Mouse (Mus musculus) liver, embryonic 16.5 days (tissue): Measurements from ENCODE around the gene Slc8b1. TPM values are rescaled to one million over a fixed set of nuclear protein-coding genes. Genes with fewer than 3 reads are reported as not detected.

Source experiments
- ATAC-seq: fragments of 200-750 bp; cut with Nextera tagmentation; 2 replicates; pipeline ENCODE4 v1.8.0; 2017; ENCODE audit warnings: low read depth, mild to moderate bottlenecking, moderate number of reproducible peaks, moderate library complexity
- H3K27ac ChIP-seq: fragments of 300-500 bp; sonication (generic); 2 replicates; pipeline ENCODE4 v1.5.1; 2014; ENCODE audit warnings: mild to moderate bottlenecking, low read length
- H3K27me3 ChIP-seq: fragments of 300-500 bp; sonication (generic); 2 replicates; pipeline ENCODE4 v1.6.1; 2014; ENCODE audit warnings: low read depth, low read length, mixed read lengths; ENCODE audit not compliant: control insufficient read depth, insufficient read depth
- H3K36me3 ChIP-seq: fragments of 300-500 bp; sonication (generic); 2 replicates; pipeline ENCODE4 v1.6.1; 2014; ENCODE audit warnings: mild to moderate bottlenecking; ENCODE audit not compliant: control insufficient read depth, insufficient read depth
- H3K4me1 ChIP-seq: fragments of 300-500 bp; sonication (generic); 2 replicates; pipeline ENCODE4 v1.6.1; 2014; ENCODE audit warnings: low read depth, low read length, mixed read lengths; ENCODE audit not compliant: control insufficient read depth
- H3K4me2 ChIP-seq: fragments of 300-500 bp; sonication (generic); 2 replicates; pipeline ENCODE4 v1.6.1; 2014; ENCODE audit warnings: low read depth, low read length, mixed read lengths
- H3K4me3 ChIP-seq: fragments of 300-500 bp; sonication (generic); 2 replicates; pipeline ENCODE4 v1.5.1; 2014; ENCODE audit warnings: low read depth, mild to moderate bottlenecking, low read length
- H3K9ac ChIP-seq: fragments of 300-500 bp; sonication (generic); 2 replicates; pipeline ENCODE4 v1.6.1; 2014; ENCODE audit warnings: low read depth, low read length
- H3K9me3 ChIP-seq: fragments of 300-500 bp; sonication (generic); replicated peaks from 2 replicates; pipeline ENCODE4 v1.6.1; 2016; ENCODE audit warnings: low read length; ENCODE audit not compliant: control insufficient read depth
- WGBS: fragments of 180-500 bp; shearing (Covaris S2); extraction: QIAGEN DNeasy Blood & Tissue Kit; methylation state at CpG from one replicate; pipeline ENCODE4 v1.1.7; 2014; ENCODE audit not compliant: insufficient replicate concordance; 5-methylcytosine and 5-hydroxymethylcytosine counted together
- polyA plus RNA-seq: library from polyadenylated mRNA; unstranded; fragments of >200 nt; fragmentation: Nextera tagmentation; extraction: Ambion mirVana; gene quantifications from 2 replicates; pipeline ENCODE4 v1.2.1, GENCODE M21; 2015

Slc8b1 gene
- polyA plus RNA-seq, 1 experiment from 2014 or later = 9.2 TPM

DNA sequence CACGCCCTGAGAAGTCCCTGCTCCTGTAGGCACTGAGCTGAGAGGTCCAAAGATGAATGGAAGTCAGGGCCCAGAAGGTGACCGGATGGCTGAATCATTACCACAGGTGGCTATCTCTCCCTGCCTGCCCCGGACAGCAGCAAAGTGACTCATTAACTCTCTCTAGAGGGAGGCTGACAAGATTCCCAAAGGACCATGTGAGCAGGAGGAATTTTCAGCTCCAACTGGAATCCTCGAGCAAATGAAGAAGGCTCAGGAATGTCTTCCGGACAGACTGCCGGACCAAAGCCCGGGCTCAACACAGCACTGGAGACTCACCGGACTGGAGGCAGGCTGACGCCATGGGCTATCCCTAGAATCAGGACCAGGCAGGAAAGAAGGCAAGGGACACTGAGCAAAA lies 71.0 kb downstream of the Slc8b1 start:
- Histone ChIP-seq H3K4me1 (peaks cover 55% of the 10 kb centered on the region), H3K36me3 (peaks cover 43% of the 10 kb centered on the region), H3K4me3 (no peak overlapping the region), H3K9me3 (no peaks in the 10 kb centered on the region), H3K27me3 (no peaks in the 10 kb centered on the region), H3K27ac (no peak overlapping the region; the same call in 1 of the 2 replicates), H3K4me2 (no peak overlapping the region), H3K9ac (no peak overlapping the region)
- WGBS = 78% methylated on average over 9 of the region's 9 CpGs
- no peak for ATAC-seq

DNA sequence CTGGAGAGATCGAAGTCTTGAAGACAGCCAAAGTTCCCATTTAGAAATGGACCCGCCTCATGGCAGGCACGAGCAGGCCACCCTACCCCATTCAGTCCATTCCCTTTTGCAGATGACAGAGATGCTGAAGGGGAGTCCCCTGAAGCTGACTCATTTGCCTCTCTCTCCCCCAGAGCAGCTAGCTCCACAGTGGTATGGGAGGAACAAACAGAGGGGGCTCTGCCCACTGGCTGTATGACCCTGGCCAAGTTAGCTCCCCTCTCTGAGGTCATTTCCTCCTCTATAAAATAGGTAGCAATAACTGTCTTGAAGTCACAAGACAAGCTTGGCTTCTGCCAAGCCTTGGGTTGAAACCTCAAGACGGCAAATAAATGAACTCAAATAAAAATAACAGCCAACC lies 72.5 kb downstream of the Slc8b1 start:
- Histone ChIP-seq H3K36me3 (peaks cover 43% of the 10 kb centered on the region), H3K9ac (no peak overlapping the region), H3K4me1 (peaks cover 46% of the 10 kb centered on the region), H3K4me3 (no peak overlapping the region), H3K4me2 (no peak overlapping the region), H3K9me3 (no peaks in the 10 kb centered on the region), H3K27ac (no peak overlapping the region), H3K27me3 (no peaks in the 10 kb centered on the region)
- 82% methylated on average over 4 of the region's 4 CpGs for WGBS
- no peak for ATAC-seq

Other genes with a start within 250 kb of the Slc8b1 start
- not detected in 2 replicates for gene Lhx5, start 79.5 kb upstream of the Slc8b1 start, polyA plus RNA-seq
- 6.5 and 8.2 TPM in 2 replicates for gene Sdsl, start 38.4 kb upstream of the Slc8b1 start, polyA plus RNA-seq
- gene Sds, start 34.6 kb upstream of the Slc8b1 start, polyA plus RNA-seq = 3.2 and 4.3 TPM in 2 replicates
- 16.7 and 19.0 TPM in 2 replicates for gene Plbd2, start 7.5 kb upstream of the Slc8b1 start, polyA plus RNA-seq
- gene Tpcn1, start 77.5 kb downstream of the Slc8b1 start, polyA plus RNA-seq = 21.5 and 24.2 TPM in 2 replicates
- gene Iqcd, start 77.8 kb downstream of the Slc8b1 start, polyA plus RNA-seq = 1.2 TPM in 2 replicates
- 3.6 and 3.7 TPM in 2 replicates for gene Rita1, start 101.4 kb downstream of the Slc8b1 start, polyA plus RNA-seq
- gene Ddx54, start 101.6 kb downstream of the Slc8b1 start, polyA plus RNA-seq = 14.7 and 16.1 TPM in 2 replicates
- not detected in 2 replicates for gene Cfap73, start 123.1 kb downstream of the Slc8b1 start, polyA plus RNA-seq
- 0.11 and 0.15 TPM in 2 replicates for gene Rasal1, start 137.6 kb downstream of the Slc8b1 start, polyA plus RNA-seq
- 0.07 TPM in 1 of 2 replicates, not detected in the other for gene Dtx1, start 200.8 kb downstream of the Slc8b1 start, polyA plus RNA-seq
- 0.56 and 0.66 TPM in 2 replicates for gene Oas2, start 238.7 kb downstream of the Slc8b1 start, polyA plus RNA-seq